Mouse (Mus musculus) midbrain, embryonic 15.5 days (tissue): ENCODE data around the gene Eppin. TPM values are rescaled to one million over a fixed set of nuclear protein-coding genes. Genes with fewer than 3 reads are reported as not detected.
"Not testable (repeated sequence)": the region's sequence is repeated elsewhere in the genome, so short reads cannot be mapped to it uniquely, and the experiment has no call there.

Experiments used
- ATAC-seq: fragments of 200-750 bp; cut with Nextera tagmentation; replicated peaks from 2 replicates; pipeline ENCODE4 v1.8.0; 2017; ENCODE audit warnings: moderate TSS enrichment
- H3K27ac ChIP-seq: fragments of 300-500 bp; sonication (generic); 2 replicates; pipeline ENCODE4 v1.5.1; 2015; ENCODE audit warnings: mild to moderate bottlenecking, inconsistent platforms
- H3K27me3 ChIP-seq: fragments of 300-500 bp; sonication (generic); replicated peaks from 2 replicates; pipeline ENCODE4 v1.6.1; 2015; ENCODE audit warnings: inconsistent platforms
- H3K36me3 ChIP-seq: fragments of 300-500 bp; sonication (generic); replicated peaks from 2 replicates; pipeline ENCODE4 v1.6.1; 2015; ENCODE audit warnings: inconsistent platforms
- H3K4me1 ChIP-seq: fragments of 300-500 bp; sonication (generic); 2 replicates; pipeline ENCODE4 v1.6.1; 2015; ENCODE audit warnings: inconsistent platforms
- H3K4me2 ChIP-seq: fragments of 300-500 bp; sonication (generic); 2 replicates; pipeline ENCODE4 v1.6.1; 2015; ENCODE audit warnings: inconsistent platforms, mild to moderate bottlenecking, moderate library complexity
- H3K4me3 ChIP-seq: fragments of 300-500 bp; sonication (generic); 2 replicates; pipeline ENCODE4 v1.5.1; 2015; ENCODE audit warnings: mild to moderate bottlenecking, inconsistent platforms
- H3K9ac ChIP-seq: fragments of 300-500 bp; sonication (generic); 2 replicates; pipeline ENCODE4 v1.6.1; 2015; ENCODE audit warnings: mild to moderate bottlenecking, inconsistent platforms
- H3K9me3 ChIP-seq: fragments of 300-500 bp; sonication (generic); 2 replicates; pipeline ENCODE4 v1.6.1; 2016; ENCODE audit warnings: inconsistent platforms
- WGBS: fragments of 180-500 bp; shearing (Covaris S2); methylation state at CpG from one replicate; pipeline ENCODE4 v1.1.7; 2015; ENCODE audit warnings: mixed read lengths; 5-methylcytosine and 5-hydroxymethylcytosine counted together
- polyA plus RNA-seq: library from polyadenylated mRNA; unstranded; fragments of >200 nt; fragmentation: Nextera tagmentation; extraction: Ambion mirVana; gene quantifications from 2 replicates; pipeline ENCODE4 v1.2.1, GENCODE M21; 2015

Gene Eppin
- polyA plus RNA-seq, 1 experiment from 2014 or later = not detected

DNA sequence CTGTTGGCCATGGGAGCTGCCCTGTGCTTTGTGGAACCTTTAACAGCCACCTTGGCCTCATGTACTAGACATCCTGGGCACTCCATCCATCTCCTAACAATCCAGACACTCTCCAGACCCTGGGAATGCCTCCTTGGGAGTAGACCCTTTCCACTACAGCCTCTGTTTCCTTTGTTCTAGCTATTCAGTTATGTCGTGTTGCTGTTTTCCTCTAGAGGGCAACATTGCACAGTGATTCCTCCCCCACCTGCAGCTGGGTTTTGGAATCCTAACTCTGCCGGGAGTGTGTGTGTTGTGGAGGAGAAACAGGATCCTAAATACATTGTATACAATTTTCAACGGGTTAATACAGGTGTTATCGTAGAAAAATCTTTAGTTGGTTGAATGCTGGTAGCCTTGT lies 1.4 kb downstream of the Eppin start:
- no peak overlapping the region for H3K27ac ChIP-seq
- 8% methylated on average over 4 of the region's 4 CpGs for WGBS
- H3K9me3 ChIP-seq = no peaks in the 10 kb centered on the region
- H3K4me1 ChIP-seq = no peaks in the 10 kb centered on the region
- H3K36me3 ChIP-seq = no peaks in the 10 kb centered on the region
- no peak for ATAC-seq
- H3K4me3 ChIP-seq = no peak overlapping the region
- no peak overlapping the region for H3K4me2 ChIP-seq
- H3K27me3 ChIP-seq = no peaks in the 10 kb centered on the region
- H3K9ac ChIP-seq = no peak overlapping the region

DNA sequence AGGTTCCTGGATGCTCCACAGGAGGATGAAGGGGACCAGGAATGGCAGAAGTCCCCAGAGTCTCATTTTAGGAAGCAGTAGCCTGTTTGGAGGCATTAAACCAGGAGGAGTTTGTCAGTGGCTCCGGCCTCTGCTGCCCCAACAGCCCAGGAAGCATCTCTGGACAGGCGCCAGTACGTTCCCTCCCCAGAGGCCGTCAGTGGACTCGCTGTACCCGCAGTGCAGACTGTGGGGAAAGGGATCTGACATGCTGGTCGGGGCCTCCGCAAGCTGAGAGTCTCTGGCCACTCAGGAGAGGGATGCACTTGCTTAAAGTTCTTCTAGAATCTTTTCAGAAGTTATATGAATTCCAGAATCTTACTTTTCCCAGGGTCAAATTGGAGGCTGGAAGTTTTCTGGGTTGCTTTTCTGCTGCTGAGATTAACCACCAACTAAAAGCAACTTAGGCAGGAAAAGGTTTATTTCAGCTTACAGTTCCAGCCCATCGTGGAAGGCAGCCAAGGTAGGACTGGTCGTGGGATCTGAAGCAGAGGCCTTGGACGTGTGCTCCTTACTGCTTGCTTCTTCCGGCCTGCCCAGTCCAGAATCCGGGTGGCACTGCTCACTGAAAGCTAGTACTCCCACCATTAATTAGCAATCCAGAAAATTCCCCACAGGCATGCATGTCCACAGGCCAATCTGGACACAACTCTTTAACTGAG lies 8.2 kb downstream of the Eppin start, which contains the start of gene Wfdc6a:
Wfdc6a (minus strand) TSS at position 423 of the 701 bp plus-strand sequence.
- ATAC-seq, H3K9me3 ChIP-seq, H3K4me2 ChIP-seq, H3K27me3 ChIP-seq, H3K27ac ChIP-seq, H3K4me1 ChIP-seq, H3K36me3 ChIP-seq, H3K4me3 ChIP-seq, H3K9ac ChIP-seq: not testable (repeated sequence)
- WGBS = 59% methylated on average over 13 of the region's 13 CpGs

DNA sequence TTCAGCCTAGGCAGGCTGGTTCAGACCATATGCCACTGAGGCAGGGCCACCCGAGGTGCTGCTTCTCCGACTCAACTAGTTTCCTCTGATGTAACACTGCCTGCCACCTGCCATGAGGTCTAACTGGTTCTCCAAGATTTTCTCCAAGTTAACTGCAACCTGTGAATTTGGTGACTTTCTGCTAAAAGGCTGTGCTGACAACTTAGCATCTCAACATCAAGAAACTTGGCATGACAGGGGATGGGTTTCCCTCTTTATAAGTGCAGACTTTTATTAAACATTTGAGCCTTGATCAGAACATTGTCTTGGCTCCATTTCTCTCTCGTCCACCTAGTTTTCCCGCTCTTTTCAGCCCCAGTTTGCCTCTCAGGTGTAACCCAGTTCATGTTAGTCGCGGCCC lies 20.0 kb downstream of the Eppin start, which contains the start of gene Spint3:
Spint3 (minus strand) TSS at position 101 of the 400 bp plus-strand sequence.
- WGBS = 90% methylated on average over 6 of the region's 6 CpGs
- not testable (repeated sequence) for H3K9me3 ChIP-seq, H3K4me3 ChIP-seq, ATAC-seq, H3K27me3 ChIP-seq, H3K4me1 ChIP-seq, H3K9ac ChIP-seq, H3K27ac ChIP-seq, H3K36me3 ChIP-seq, H3K4me2 ChIP-seq

DNA sequence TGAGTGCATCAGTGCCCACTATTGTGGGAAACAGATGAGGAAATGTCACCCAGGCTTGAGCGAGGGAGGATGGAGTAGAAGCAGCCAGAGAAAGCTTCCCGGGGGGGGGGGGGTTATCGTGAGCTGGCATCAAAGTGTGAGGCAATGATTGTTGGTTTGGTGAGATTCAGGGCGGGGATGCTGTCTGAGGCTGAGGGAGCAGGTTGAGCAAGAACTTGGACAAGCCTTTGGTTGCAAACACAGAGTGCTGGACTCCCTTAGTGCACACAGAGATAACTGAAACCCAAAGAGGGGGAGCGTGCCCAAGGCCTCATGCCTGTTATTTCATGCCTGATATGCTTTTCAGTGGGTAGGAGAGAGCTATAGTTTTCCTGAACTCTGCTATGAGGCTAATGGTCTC lies 25.9 kb downstream of the Eppin start:
- Histone ChIP-seq H3K4me3 (no peak overlapping the region), H3K27me3 (peaks cover 9% of the 10 kb centered on the region), H3K27ac (no peak overlapping the region), H3K4me1 (peaks cover 16% of the 10 kb centered on the region), H3K9ac (no peak overlapping the region), H3K9me3 (no peaks in the 10 kb centered on the region), H3K36me3 (no peaks in the 10 kb centered on the region), H3K4me2 (no peak overlapping the region)
- 89% methylated on average over 5 of the region's 5 CpGs for WGBS
- no peak for ATAC-seq

DNA sequence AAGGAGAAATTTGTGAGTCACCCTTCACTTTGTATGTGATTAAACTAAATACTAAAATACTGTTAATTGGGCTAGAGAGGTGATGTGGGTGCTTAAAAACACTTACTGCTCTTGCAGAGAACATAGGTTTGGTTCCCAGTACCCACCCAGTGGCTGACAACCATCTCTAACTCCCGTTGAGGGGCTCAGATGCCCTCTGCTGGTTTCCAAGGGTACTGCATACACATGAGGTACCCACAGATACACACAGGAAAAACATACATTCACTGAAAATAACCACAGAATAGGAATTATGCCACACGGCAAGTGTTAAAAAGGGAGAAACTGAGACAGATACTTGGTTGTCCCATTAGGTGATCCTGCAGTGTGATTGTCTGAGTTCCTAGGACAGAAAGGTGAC lies 26.4 kb downstream of the Eppin start:
- Histone ChIP-seq H3K9me3 (no peaks in the 10 kb centered on the region), H3K4me1 (peaks cover 19% of the 10 kb centered on the region), H3K27ac (no peak overlapping the region), H3K4me3 (no peak overlapping the region), H3K9ac (no peak overlapping the region), H3K36me3 (no peaks in the 10 kb centered on the region), H3K27me3 (peaks cover 13% of the 10 kb centered on the region), H3K4me2 (no peak overlapping the region)
- no peak for ATAC-seq
- WGBS = 82% methylated on average over 2 of the region's 2 CpGs

DNA sequence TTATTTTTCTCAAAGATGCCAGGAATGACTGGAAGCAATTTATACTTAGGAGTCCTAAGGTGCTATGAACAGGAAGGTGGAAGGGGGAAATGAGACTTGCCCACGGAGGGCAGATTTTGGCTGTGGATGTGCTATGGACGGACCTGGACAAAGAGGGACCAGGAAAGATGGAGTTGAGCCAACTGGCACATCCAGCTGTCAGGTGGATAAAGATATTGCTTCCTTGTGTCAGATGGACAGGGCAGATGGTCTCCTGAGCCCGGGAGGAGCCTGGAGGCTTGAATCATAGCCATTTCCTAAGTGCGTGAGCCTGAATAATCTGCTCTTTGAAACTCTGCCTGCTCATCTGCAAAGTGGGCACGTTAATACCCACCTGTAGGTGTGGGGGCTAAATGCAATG lies 29.0 kb downstream of the Eppin start:
- H3K9ac ChIP-seq = no peak overlapping the region
- H3K4me2 ChIP-seq = peak overlapping the region; percentile 98; the same call in 1 of the 2 replicates
- H3K4me3 ChIP-seq = no peak overlapping the region
- no peak for ATAC-seq
- H3K4me1 ChIP-seq = peaks cover 19% of the 10 kb centered on the region
- peaks cover 17% of the 10 kb centered on the region for H3K27me3 ChIP-seq
- 63% methylated on average over 5 of the region's 5 CpGs for WGBS
- H3K36me3 ChIP-seq = no peaks in the 10 kb centered on the region
- no peak overlapping the region for H3K27ac ChIP-seq
- H3K9me3 ChIP-seq = no peaks in the 10 kb centered on the region

DNA sequence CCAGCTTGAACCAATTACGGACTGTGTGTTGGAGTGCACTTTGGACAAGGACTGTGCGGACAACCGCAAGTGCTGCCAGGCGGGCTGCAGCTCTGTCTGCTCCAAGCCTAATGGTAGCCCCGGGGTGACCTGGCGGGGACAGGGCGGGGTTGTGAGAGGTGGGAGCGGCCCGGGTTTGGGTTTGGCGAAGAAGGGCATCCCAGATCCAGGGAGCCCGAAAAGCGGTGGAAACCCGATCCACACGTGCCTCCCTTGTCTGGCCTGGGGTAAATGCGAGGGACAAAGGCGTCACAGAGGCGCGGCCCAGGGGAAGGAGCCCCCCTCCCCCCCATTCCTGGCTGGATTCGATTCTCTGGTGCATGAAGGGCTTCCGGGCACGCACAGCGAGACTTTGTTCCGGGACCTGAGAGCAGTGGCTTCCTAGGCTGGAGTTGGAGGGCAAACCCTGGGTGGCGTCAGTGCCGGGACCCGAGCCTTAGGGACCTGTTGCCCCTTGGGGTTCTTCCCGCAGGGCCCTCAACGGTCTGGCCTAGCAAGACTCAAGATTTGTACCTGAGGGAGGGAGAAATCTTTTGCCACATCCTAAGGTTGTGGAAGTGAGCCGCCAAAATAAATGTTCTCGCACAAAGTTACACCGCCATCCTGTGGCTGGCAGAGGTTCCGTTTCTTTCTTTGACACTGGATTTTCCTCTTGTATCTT lies 29.9 kb downstream of the Eppin start:
- H3K9me3 ChIP-seq = no peaks in the 10 kb centered on the region
- under 1% methylated on average over 32 of the region's 32 CpGs for WGBS
- H3K36me3 ChIP-seq = no peaks in the 10 kb centered on the region
- H3K27ac ChIP-seq = no peak overlapping the region
- peaks cover 19% of the 10 kb centered on the region for H3K4me1 ChIP-seq
- H3K4me2 ChIP-seq = peak overlapping the region; percentile 98
- H3K4me3 ChIP-seq = peak overlapping the region; percentile 44
- ATAC-seq = peak; percentile 54; the same call in 1 of the 2 replicates
- peak overlapping the region; percentile 53 for H3K9ac ChIP-seq
- H3K27me3 ChIP-seq = peaks cover 17% of the 10 kb centered on the region

DNA sequence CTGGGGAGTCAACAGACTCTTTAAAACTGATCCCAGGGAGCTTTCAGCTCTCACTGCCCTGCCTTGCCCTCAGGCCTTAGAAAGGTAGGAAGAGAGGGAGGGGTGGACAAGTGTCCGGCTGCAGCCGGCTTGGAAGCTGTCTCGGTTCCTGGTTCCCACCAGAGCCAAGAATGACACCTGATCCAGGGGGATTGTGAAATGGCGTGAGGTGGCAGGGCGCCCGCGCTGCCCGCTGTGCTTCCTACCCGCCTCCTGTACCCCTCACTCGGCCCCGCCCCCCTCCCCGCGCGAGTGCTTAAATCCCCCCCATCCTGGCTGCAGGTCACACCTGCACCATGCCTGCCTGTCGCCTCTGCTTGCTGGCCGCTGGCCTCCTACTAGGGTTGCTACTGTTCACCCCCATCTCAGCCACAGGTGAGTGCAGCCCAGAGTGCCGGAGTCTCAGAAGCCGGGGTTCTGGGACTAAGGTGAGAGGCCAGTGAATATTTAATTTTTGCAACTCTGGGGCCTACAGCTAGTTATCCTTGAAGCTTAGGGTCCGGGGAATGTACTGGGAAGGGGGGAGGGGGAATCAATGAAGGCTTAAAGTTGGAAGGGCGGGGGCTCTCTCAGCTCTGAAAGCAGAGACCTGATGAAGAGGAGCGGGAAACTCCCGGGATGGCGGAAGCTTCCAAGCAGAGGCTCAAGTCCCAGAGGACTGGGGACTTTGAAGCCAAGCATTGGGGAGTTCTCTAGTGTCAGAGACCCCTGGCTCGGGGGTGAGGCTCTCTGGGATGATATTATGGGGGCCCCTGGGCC lies 30.8 kb downstream of the Eppin start, which contains the start of gene Wfdc2:
Wfdc2 (plus strand) TSS at position 23 of the 798 bp plus-strand sequence.
- peaks cover 19% of the 10 kb centered on the region for H3K4me1 ChIP-seq
- H3K4me3 ChIP-seq = peak within 1 kb of the TSS; percentile 44
- peaks cover 17% of the 10 kb centered on the region for H3K27me3 ChIP-seq
- H3K9ac ChIP-seq = peak within 1 kb of the TSS; percentile 53
- WGBS = 3% methylated on average over 24 of the region's 24 CpGs
- ATAC-seq = no peak
- H3K27ac ChIP-seq = no peak within 1 kb of the TSS
- H3K4me2 ChIP-seq = peak within 1 kb of the TSS; percentile 98
- no peaks in the 10 kb centered on the region for H3K36me3 ChIP-seq
- H3K9me3 ChIP-seq = no peaks in the 10 kb centered on the region

DNA sequence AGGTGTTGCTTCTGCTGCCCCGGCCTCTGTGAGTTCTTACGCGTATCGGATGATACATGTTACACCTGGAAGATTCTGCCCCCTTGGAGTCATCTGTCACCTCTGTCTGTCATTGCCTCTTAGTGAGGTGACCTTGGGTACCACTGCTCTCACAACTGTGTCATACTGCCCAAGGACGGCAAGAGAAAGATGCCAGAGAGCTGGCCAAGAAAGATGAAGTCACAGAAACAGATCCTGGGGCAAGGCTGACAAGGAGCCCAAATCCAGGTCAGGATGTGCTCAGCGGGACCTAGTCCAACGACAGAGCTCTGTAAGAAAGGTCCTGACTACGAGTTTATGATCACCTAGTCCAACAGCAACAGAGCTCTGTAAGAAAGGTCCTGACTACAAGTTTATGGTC lies 33.3 kb downstream of the Eppin start:
- Histone ChIP-seq H3K27me3 (peaks cover 17% of the 10 kb centered on the region), H3K27ac (no peak overlapping the region), H3K9me3 (no peaks in the 10 kb centered on the region), H3K4me2 (no peak overlapping the region), H3K4me3 (no peak overlapping the region), H3K36me3 (no peaks in the 10 kb centered on the region), H3K4me1 (peaks cover 19% of the 10 kb centered on the region), H3K9ac (no peak overlapping the region)
- no peak for ATAC-seq
- 91% methylated on average over 8 of the region's 8 CpGs for WGBS

DNA sequence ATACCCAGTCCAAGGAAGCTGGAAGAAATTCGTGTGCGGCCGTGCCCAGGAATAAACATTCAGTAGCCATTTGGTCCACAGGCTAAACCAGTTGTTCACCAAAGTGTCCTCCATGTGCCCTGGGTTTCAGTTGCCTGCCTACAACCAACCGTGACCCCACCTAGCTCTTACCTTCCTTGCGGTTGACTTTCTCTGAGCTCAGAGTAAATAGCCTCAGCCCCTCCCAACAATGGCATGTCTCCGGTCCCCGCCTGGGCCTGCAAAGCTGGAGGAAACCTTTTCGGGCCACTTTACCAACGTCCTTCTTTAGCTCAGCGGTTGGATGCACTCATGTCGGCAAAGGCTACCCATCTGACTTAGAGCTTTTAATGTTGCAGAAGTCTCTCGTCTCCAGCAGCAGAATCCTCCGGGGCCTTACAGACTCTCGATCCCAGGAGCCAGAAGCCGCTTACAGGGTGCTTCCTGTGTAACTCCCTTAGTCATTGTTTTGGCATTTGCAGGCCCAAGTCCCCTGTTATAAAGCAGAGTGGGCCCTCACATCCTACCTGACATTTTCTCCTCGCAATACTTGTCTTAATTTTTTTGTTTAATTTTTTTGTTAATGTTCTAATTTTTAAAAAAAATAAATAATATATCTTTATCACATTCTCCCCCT lies 34.3 kb downstream of the Eppin start:
- Histone ChIP-seq H3K9me3 (no peaks in the 10 kb centered on the region), H3K9ac (no peak overlapping the region), H3K36me3 (no peaks in the 10 kb centered on the region), H3K4me2 (no peak overlapping the region), H3K27me3 (peaks cover 17% of the 10 kb centered on the region), H3K4me1 (peaks cover 19% of the 10 kb centered on the region), H3K4me3 (no peak overlapping the region), H3K27ac (no peak overlapping the region)
- ATAC-seq = no peak
- WGBS = 49% methylated on average over 16 of the region's 16 CpGs

DNA sequence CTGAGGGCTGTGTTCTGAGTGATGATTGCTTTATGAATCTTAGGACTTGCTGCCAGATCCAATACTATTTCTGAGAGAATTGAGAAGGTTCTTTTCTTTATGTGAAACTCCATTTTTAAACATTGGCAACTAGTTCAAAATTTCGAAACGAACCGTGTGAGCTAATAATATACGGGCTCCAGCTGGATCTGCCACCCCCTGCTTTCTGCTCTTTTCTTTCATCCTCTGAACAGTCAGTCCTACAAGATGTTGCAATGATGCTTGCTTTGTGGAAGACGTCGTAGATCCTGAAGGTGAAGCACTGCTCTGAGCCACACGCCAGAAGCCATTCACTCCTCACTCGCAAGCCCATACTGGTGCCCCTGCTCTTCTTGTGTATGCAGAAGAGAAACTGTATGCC lies 35.0 kb downstream of the Eppin start:
- Histone ChIP-seq H3K9ac (no peak overlapping the region), H3K9me3 (no peaks in the 10 kb centered on the region), H3K4me2 (no peak overlapping the region), H3K36me3 (no peaks in the 10 kb centered on the region), H3K4me3 (no peak overlapping the region), H3K27ac (no peak overlapping the region), H3K4me1 (peaks cover 13% of the 10 kb centered on the region), H3K27me3 (peaks cover 16% of the 10 kb centered on the region)
- WGBS = 86% methylated on average over 8 of the region's 8 CpGs
- ATAC-seq = no peak

DNA sequence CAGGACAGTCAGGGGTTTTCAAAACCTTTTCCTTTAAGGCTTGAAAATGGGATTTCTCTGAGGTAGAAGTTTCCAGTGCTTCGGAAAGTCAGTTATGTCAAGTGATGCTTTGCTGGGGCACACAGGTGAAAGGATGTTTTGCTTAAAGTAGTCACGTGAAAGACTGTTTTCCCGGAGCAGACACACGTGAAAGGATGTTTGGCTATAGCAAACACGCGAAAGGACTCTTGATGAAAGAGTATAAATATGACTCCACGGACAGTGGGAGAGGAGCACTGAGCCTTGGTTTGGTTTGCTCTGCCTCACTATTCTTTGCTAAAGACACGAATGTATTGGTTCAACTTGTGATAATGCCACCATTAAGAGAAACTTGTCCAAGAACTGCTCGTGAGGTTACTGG lies 41.9 kb downstream of the Eppin start:
- Histone ChIP-seq H3K27ac (no peak overlapping the region), H3K9ac (no peak overlapping the region), H3K4me3 (no peak overlapping the region), H3K4me1 (peaks cover 4% of the 10 kb centered on the region; the same call in 1 of the 2 replicates), H3K27me3 (no peaks in the 10 kb centered on the region), H3K9me3 (no peaks in the 10 kb centered on the region), H3K36me3 (no peaks in the 10 kb centered on the region), H3K4me2 (no peak overlapping the region)
- WGBS = 91% methylated on average over 9 of the region's 9 CpGs
- no peak for ATAC-seq
